8 mouse cellular contexts compared by ENCODE assay signal in the genomic region with DNA sequence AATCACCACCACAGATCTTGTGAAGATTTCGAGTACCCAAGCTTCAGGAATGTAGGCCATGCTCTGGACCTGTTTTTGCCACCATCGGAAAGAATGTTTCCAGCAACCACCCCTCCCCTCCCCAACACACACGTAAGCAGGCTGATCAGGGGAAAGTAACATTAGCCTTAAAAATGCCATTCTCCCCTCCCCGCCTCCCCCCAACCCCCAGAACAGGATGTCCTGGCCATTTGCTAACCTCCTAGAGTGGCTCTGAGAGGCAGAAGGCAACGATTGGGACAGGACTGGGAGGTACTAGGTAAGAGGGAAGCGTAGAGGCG. TPM values are rescaled to one million over a fixed set of nuclear protein-coding genes. Genes with fewer than 3 reads are reported as not detected.
A peak's percentile ranks its signal among the peaks of the same experiment; 100 is the strongest.
DNase-seq lines count a peak whose midpoint lies in the region; ATAC-seq and TF ChIP-seq lines count a peak whose summit lies in the region.

No protein-coding gene starts in this region.

- H3K4me3 ChIP-seq in left cerebral cortex, adult 2 months = peak overlapping the region; percentile 76
- peak overlapping the region; percentile 61 for H3K4me3 ChIP-seq in embryonic facial prominence, embryonic 13.5 days
- H3K4me3 ChIP-seq in intestine, embryonic 15.5 days (replicated peaks) = peak overlapping the region; percentile 71
- H3K4me3 ChIP-seq in neural tube, embryonic 12.5 days = peak overlapping the region; percentile 46

- intact Hi-C loops in left cerebral cortex, adult 2 months (cut with DNase I) = no loop called here
- intact Hi-C loops in left cerebral cortex, postnatal 14 days (cut with DNase I) = no loop called here

- H3K4me1 ChIP-seq in embryonic facial prominence, embryonic 13.5 days = peaks cover 8% of the 10 kb centered on the region
- peaks cover 13% of the 10 kb centered on the region for H3K4me1 ChIP-seq in intestine, embryonic 15.5 days (replicated peaks)
- H3K4me1 ChIP-seq in neural tube, embryonic 12.5 days = peaks cover 11% of the 10 kb centered on the region

- H3K36me3 ChIP-seq in embryonic facial prominence, embryonic 13.5 days = no peaks in the 10 kb centered on the region
- H3K36me3 ChIP-seq in intestine, embryonic 15.5 days = no peaks in the 10 kb centered on the region
- no peaks in the 10 kb centered on the region for H3K36me3 ChIP-seq in neural tube, embryonic 12.5 days

- WGBS in embryonic facial prominence, embryonic 13.5 days = 2% methylated on average over 7 of the region's 7 CpGs
- WGBS in intestine, embryonic 15.5 days = 4% methylated on average over 7 of the region's 7 CpGs
- WGBS in neural tube, embryonic 12.5 days = 2% methylated on average over 7 of the region's 7 CpGs

- H3K9ac ChIP-seq in embryonic facial prominence, embryonic 13.5 days = peak overlapping the region; percentile 64
- H3K9ac ChIP-seq in intestine, embryonic 15.5 days = no peak overlapping the region
- H3K9ac ChIP-seq in neural tube, embryonic 12.5 days = no peak overlapping the region

- H3K27ac ChIP-seq in left cerebral cortex, adult 2 months = no peak overlapping the region
- peak overlapping the region; percentile 81 for H3K27ac ChIP-seq in embryonic facial prominence, embryonic 13.5 days
- peak overlapping the region; percentile 36; the same call in 1 of the 2 replicates for H3K27ac ChIP-seq in intestine, embryonic 15.5 days
- H3K27ac ChIP-seq in neural tube, embryonic 12.5 days = no peak overlapping the region

- DNase-seq in left cerebral cortex, adult 2 months (ENCODE audit: extremely low spot score in 1 of 2, low spot score in 2 of 2) = no peak
- DNase-seq in left cerebral cortex, postnatal 14 days (ENCODE audit: low spot score in 2 of 2) = no peak
- no peak for DNase-seq in ovary, postnatal 10 days (ENCODE audit: low spot score)
- no peak for DNase-seq in thymus, adult 18-20 months

- TF ChIP-seq CTCF in left cerebral cortex, adult 2 months (IDR thresholded peaks at IDR 0.05) = no peak

- no peak for ATAC-seq in embryonic facial prominence, embryonic 13.5 days (ENCODE audit: insufficient number of reproducible peaks, insufficient read depth, low FRiP score, low TSS enrichment, low read depth)
- ATAC-seq in intestine, embryonic 15.5 days = no peak
- no peak for ATAC-seq in neural tube, embryonic 12.5 days (ENCODE audit: low FRiP score, low read depth)
- ATAC-seq in granulocyte monocyte progenitor cell, adult 5-6 weeks (replicated peaks; ENCODE audit: poor library complexity, severe bottlenecking) = no peak

- peak overlapping the region; percentile 98 for H3K4me2 ChIP-seq in embryonic facial prominence, embryonic 13.5 days
- H3K4me2 ChIP-seq in intestine, embryonic 15.5 days (replicated peaks) = peak overlapping the region; percentile 100
- H3K4me2 ChIP-seq in neural tube, embryonic 12.5 days (replicated peaks) = peak overlapping the region; percentile 99

- peaks cover 21% of the 10 kb centered on the region for H3K27me3 ChIP-seq in embryonic facial prominence, embryonic 13.5 days
- H3K27me3 ChIP-seq in intestine, embryonic 15.5 days (replicated peaks) = peaks cover 4% of the 10 kb centered on the region; the same call in 1 of the 2 replicates
- peaks cover 9% of the 10 kb centered on the region for H3K27me3 ChIP-seq in neural tube, embryonic 12.5 days (replicated peaks)

- no peaks in the 10 kb centered on the region for H3K9me3 ChIP-seq in embryonic facial prominence, embryonic 13.5 days
- H3K9me3 ChIP-seq in intestine, embryonic 15.5 days = peaks cover 3% of the 10 kb centered on the region; the same call in 1 of the 2 replicates
- H3K9me3 ChIP-seq in neural tube, embryonic 12.5 days = no peaks in the 10 kb centered on the region

RNA-seq across cellular contexts. Expression of gene Gpr157, which starts 0.4 kb away (rescaled TPM):
- total RNA-seq in left cerebral cortex, adult 2 months (2021) = 1 to 10 TPM; 1.5 TPM
- total RNA-seq in left cerebral cortex, postnatal 14 days (2021) = 1 to 10 TPM in 1 of 2 experiments, under 1 TPM in 1; 0.75 to 1.3 TPM
- 1.3 and 1.5 TPM in 2 replicates for polyA plus RNA-seq in embryonic facial prominence, embryonic 13.5 days (2015; fragmentation: Nextera tagmentation; extraction: Ambion mirVana)
- 1.3 and 1.5 TPM in 2 replicates for polyA plus RNA-seq in intestine, embryonic 15.5 days (2015; fragmentation: Nextera tagmentation; extraction: Ambion mirVana)
- 0.65 and 1.0 TPM in 2 replicates for polyA plus RNA-seq in neural tube, embryonic 12.5 days (2016; fragmentation: Nextera tagmentation; extraction: Ambion mirVana)
- total RNA-seq in granulocyte monocyte progenitor cell, adult 5-6 weeks (2014; fragmentation: Nextera tagmentation) = 0.62 and 0.94 TPM in 2 replicates
- total RNA-seq in granulocyte monocyte progenitor cell, adult 5-6 weeks (2017) = 1.6 and 2.6 TPM in 2 replicates

RNA-seq across cellular contexts. Expression of gene Slc2a5, which starts 32.3 kb away (rescaled TPM):
- 1 to 10 TPM; 4.5 to 4.7 TPM for total RNA-seq in left cerebral cortex, adult 2 months (2021)
- total RNA-seq in left cerebral cortex, postnatal 14 days (2021) = 1 to 10 TPM; 5.1 to 5.3 TPM
- polyA plus RNA-seq in embryonic facial prominence, embryonic 13.5 days (2015; fragmentation: Nextera tagmentation; extraction: Ambion mirVana) = 0.76 and 1.1 TPM in 2 replicates
- 2.2 TPM in 2 replicates for polyA plus RNA-seq in intestine, embryonic 15.5 days (2015; fragmentation: Nextera tagmentation; extraction: Ambion mirVana)
- polyA plus RNA-seq in neural tube, embryonic 12.5 days (2016; fragmentation: Nextera tagmentation; extraction: Ambion mirVana) = 2.1 and 2.3 TPM in 2 replicates
- not detected in 2 replicates for total RNA-seq in granulocyte monocyte progenitor cell, adult 5-6 weeks (2014; fragmentation: Nextera tagmentation)
- total RNA-seq in granulocyte monocyte progenitor cell, adult 5-6 weeks (2017) = not detected in 2 replicates

Comparison
In these comparisons a context has a peak if more than half of its experiments do, and no peak if none do; other contexts are left out.
1. H3K27ac ChIP-seq: peak in embryonic facial prominence, embryonic 13.5 days (single experiment) and intestine, embryonic 15.5 days (single experiment); none in left cerebral cortex, adult 2 months (single experiment) and neural tube, embryonic 12.5 days (single experiment).
2. RNA of gene Slc2a5, which starts 32.3 kb away (total RNA-seq): 5.1 to 5.3 TPM in left cerebral cortex, postnatal 14 days and 4.5 to 4.7 TPM in left cerebral cortex, adult 2 months; not detected in granulocyte monocyte progenitor cell, adult 5-6 weeks; every median in the first group is over 4 times any median in the second.
3. Peak in every context shown above with its lines, with median percentiles within 50 percentile points of each other: H3K4me3 ChIP-seq and H3K4me2 ChIP-seq.